Mouse (Mus musculus): Measurements from ENCODE around the gene Hdac2.
A peak's percentile ranks its signal among the peaks of the same experiment; 100 is the strongest.

Hdac2 gene

DNA sequence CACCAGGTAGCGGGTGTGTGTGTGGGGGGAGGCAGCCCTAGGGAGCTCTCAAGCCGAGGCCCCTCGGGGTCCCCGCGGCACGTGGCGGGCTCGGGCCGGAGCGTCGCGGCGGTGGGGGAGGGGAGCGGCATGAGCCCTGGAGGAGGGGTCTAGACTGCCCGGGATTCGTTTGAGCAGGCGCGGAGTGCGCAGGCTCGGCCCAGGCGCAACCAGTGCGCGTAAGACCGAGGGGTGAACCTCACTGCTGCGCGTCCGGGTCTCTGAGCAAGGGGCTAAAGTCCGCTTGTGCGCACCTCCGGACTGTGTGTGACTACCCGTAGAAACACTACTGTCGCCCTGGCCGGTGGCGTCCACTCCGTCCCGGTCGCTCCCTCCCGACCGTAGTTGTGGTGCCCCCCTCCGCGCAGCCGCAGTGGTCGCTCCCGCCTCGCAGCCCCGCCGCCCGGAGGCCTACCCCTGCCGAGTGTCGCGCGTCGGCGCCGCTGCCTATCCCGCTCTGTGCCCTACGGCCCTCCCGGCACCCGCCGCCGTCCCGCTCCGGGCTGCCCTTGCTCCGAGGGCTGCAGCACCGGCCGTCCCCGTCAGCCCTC, at the start of gene Hdac2:
Gene Hdac2 (plus strand): TSS at position 459 of the 590 bp plus-strand sequence.
- peak; percentile 80 to 86 for DNase-seq (ENCODE audit: low spot score in 2 of 2)

- no peak for DNase-seq (ENCODE audit: low spot score in 2 of 2)
Observed at GRCm38 (mm10) chr10:36928212-36928611, 46.1 kb upstream of the Hdac2 start.

DNA sequence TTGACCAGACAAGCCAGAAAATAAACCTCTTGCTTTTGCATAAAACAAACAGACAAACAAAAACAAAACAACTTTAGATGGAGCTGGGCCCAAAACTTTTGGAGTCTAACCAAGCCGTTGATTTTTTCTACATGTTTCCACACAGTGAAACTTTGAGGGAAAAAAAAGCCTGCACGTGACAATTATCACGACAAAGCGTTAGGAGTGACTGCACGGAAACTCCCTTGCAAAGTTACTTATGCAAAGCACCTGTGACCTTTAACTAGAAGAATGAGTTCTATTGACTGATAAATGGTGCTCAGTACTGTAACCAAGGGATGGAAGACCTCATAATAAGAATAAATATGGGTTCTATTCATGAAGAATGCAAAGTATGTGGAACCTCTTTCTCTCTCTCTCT, 38.5 kb upstream of the Hdac2 start:
- no peak for DNase-seq (ENCODE audit: low spot score in 2 of 2)

- DNase-seq (ENCODE audit: low spot score in 2 of 2): no peak
Observed at GRCm38 (mm10) chr10:36936271-36936670, 38.1 kb upstream of the Hdac2 start.

DNA sequence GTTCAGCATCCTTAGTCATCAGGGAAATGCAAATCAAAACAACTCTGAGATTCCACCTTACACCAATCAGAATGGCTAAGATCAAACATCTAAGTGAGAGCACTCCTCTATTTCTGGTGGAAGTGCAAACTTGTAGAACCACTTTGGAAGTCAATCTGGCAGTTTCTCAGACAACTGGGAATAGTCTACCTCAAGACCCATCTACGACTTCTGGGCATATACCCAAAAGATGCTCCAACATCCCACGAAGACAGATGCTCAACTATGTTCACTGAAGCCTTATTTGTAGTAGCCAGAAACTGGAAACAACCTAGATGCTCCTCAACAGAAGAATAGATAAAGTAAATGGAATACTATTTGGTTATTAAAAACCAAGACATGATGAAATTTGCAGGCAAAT, 22.6 kb upstream of the Hdac2 start:
- DNase-seq (ENCODE audit: low spot score in 2 of 2): no peak

GRCm38 (mm10) chr10:36952622-36953021, 21.7 kb upstream of the Hdac2 start:
- DNase-seq (ENCODE audit: low spot score in 2 of 2): no peak

DNA sequence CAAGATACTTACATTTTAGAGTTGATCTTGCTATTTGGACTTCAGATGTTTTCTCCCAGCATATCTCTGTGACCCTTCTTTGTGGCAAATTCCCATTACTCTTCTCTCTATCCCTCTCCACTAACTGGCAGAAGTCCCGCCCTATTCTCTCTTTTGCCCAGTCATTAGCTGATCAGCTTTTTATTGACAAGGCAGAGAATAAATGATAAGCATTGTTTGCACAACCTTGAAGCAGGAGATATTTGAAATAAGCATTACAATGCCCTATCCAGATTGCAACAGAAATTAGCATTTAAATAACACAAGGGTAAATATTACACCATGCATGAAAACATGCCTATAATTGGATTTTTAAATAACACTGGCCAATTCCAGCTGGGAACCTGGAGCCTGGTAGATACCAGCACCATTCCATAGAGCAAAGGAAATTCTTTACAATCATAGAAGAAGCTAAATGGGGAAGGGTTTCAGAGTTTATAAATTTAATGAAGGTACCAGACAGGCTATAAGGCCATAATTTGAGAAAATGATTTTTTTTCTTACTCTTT, 14.7 kb upstream of the Hdac2 start:
- no peak for DNase-seq (ENCODE audit: low spot score in 2 of 2)

DNA sequence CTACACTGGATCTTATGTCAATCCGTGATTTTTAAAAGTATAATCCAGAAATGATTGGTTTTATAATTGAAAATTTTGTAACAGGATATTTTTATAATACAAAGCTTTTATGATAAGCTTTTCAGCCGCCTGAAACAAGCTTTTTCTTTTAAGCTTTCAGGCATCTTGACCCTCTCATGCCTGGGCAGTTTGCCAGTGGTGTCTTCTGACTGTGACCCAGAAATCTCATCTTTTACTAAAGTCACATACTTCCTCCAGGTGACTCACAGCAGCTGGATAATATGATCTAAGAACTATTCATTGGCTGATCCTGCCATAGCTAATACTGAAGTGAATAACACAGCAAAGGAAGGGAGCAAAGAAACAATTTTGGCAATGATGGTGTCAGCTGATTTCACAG, 9.9 kb upstream of the Hdac2 start:
- no peak for DNase-seq (ENCODE audit: low spot score in 2 of 2)

- DNase-seq (ENCODE audit: low spot score in 2 of 2): peak; percentile 60 to 65
Observed at GRCm38 (mm10) chr10:36974676-36975520, 554 bp downstream of the Hdac2 start.

DNA sequence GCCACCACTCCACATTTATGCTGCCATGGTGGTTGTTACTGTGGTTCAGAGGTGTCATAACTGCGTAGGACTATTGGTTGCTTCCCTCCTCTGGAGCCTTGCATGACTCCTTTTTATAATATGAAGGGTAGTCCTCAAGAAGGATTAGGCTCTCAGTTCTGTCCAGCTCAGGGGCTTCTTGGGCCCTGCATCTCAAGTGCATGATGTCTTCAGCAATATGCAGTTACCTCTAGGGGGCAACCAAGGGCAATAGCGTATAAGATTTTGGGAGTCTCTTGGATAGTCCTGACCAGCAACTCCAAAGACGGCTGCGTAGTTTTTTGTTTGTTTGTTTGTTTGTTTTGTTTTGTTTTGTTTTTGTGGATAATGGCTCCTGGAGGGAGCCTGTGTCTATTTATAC, 7.5 kb downstream of the Hdac2 start:
- DNase-seq (ENCODE audit: low spot score in 2 of 2): no peak

DNA sequence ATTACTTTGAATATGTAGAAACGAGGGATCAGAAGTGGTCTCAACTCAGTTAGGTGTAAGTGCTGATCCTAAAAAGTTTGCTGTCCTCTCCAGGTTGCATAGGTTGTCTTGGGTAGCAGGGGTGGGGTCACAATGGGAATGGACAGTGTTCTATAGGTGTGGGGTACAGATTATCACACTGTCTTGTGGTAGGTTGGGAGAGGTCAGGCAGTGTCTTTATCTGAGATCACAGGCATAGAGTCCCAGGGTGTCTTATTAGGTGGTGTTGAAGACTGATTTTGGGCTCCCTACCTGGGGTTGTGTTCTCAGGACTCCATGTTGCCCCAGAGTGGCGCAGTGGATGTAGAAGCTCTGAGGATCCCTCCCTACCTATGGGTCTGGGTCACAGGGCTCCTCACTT, 17.8 kb downstream of the Hdac2 start:
- DNase-seq (ENCODE audit: low spot score in 2 of 2): no peak

DNA sequence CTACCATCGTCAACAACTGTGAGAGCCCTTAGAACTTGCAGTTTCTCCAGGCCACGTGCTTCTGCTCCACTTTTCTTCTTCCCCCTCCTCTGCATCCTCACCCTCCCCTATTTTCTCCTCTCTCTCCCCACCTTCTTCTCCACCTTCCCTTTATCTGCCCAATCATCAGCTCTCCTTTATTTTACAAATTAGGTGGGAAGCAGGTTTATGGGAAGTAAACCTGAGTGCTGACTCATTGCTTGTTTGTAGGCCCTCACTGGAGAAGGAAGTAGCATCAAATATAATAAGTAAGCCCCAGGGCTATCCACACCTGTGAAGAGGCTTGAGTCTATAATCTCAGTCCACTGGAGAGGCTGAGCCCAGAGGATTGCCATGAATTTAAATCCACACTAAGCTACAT, 26.5 kb downstream of the Hdac2 start:
- DNase-seq (ENCODE audit: low spot score in 2 of 2): no peak

GRCm38 (mm10) chr10:37014274-37015107, 40.1 kb downstream of the Hdac2 start:
- DNase-seq (ENCODE audit: low spot score in 2 of 2): peak in 1 of 2 experiments; percentile 61

DNA sequence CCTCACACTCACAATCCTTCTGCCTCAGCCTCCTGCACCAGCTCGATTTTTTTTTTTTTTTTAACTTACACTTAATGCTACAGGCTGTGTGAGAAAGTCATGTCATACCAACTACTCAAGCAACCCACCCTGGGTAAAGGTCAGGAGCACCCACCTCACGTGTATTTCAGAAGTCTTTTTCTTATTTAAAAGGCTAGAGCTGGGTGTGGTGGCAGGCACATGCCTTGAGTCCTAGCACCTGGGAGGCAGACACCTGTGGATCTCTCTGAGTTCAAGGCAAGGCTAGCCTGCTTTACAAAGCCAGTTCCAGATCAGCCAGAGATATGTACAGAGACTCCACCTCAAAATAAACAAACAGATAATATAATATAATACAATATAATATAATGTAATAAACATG, 41.4 kb downstream of the Hdac2 start:
- no peak for DNase-seq (ENCODE audit: low spot score in 2 of 2)

DNA sequence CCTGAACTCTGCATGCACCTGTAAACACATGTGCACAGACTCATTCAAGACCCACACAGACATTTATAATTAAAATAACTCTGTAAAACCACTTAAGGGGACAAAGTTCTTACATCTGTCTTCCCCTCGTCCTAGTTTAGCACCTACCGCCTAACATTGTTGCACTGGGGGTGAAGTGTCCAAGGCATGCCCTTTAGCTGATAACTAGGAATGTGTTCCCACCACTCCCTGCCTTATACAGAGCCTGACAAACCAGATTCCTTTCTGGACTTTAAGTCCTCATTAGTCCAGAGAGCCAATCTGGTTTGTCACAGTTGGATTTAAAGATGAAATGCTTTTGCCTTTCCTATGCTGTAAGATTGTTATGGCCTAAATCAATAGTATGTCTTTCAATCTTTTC, 41.9 kb downstream of the Hdac2 start:
- DNase-seq (ENCODE audit: low spot score in 2 of 2): no peak

- no peak for DNase-seq (ENCODE audit: low spot score in 2 of 2)
Observed at GRCm38 (mm10) chr10:37024301-37024700, 50.0 kb downstream of the Hdac2 start.

- DNase-seq (ENCODE audit: low spot score in 2 of 2): no peak
Observed at GRCm38 (mm10) chr10:37028651-37029050, 54.3 kb downstream of the Hdac2 start.

DNA sequence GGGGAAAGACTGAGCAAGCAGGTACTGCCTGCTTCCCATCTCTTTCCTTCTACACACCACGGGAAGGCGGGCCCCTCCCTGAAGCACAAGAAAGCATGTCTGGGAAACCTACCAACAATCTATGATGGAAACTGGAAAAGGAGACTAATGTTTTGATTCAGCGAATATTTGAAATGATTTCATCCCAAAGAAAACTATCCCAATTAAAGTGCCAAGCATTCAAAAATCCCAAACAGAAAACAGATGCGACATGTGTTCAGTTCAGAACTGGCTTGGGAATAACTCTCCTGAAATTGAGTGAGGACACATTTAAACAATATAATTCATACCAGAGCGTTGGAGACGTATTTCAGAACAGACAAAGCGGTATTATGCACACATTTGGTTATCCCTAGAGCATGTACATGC, 60.8 kb downstream of the Hdac2 start:
- DNase-seq (ENCODE audit: low spot score in 2 of 2): no peak

DNA sequence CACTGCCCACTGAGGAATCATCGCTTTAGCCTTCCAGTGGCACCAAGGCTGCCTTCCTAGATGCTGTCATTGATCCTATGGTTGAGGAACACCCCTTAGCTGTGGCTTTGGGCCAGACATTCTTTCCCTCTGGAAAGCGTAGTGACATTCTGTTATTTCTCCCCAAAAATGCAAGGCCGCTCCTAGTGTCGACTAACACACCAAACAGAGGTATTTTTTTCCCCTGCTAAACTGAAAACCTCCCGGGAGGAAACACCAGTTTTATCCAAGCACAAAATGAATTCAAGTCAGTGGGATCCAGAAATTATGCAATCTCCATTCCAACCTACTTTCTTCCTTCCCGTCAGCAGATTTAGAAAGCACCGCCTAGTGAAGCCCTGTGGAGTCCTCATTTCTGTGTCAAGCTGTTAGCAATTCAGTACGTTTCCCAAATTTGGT, 73.3 kb downstream of the Hdac2 start:
- no peak for DNase-seq (ENCODE audit: low spot score in 2 of 2)

All from thymus, postnatal 10 days (tissue).